8 mouse cellular contexts compared by ENCODE assay signal in genomic region chr11:120457772-120458751, GRCm38 (mm10). TPM values are rescaled to one million over a fixed set of nuclear protein-coding genes. Genes with fewer than 3 reads are reported as not detected.
A peak's percentile ranks its signal among the peaks of the same experiment; 100 is the strongest.
DNase-seq lines count a peak whose midpoint lies in the region; ATAC-seq lines count a peak whose summit lies in the region.

Gene Oxld1 (minus strand): TSS chr11:120458068.
Gene Ccdc137 (plus strand): TSS chr11:120458115.

- intact Hi-C loops in left cerebral cortex, postnatal 10 days (cut with DNase I) = no loop called here

- peak; percentile 92 for ATAC-seq in megakaryocyte progenitor cell, adult 5-6 weeks (replicated peaks; ENCODE audit: poor library complexity)

- peak; percentile 89 for DNase-seq in adrenal gland, adult 2 months
- DNase-seq in embryo, embryonic 10.5 days (ENCODE audit: low spot score) = peak; percentile 92
- peak; percentile 73 for DNase-seq in gastrocnemius, postnatal 10 days
- peak; percentile 41 for DNase-seq in hindlimb bud, embryonic 11.5 days (ENCODE audit: extremely low spot score, low read depth, low spot score)
- peak; percentile 79 to 85 for DNase-seq in left cerebral cortex, postnatal 10 days (ENCODE audit: extremely low spot score in 1 of 2, low spot score in 2 of 2)
- DNase-seq in right cerebral cortex, postnatal 25 days = peak; percentile 85
- DNase-seq in urinary bladder, postnatal 36 days (ENCODE audit: low spot score in 2 of 2) = peak; percentile 68 to 72

RNA-seq across cellular contexts. Expression of gene Oxld1, which starts in this region (rescaled TPM):
- total RNA-seq in adrenal gland, adult 2 months (2021) = 10 to 100 TPM; 25.8 to 37.1 TPM
- polyA plus RNA-seq in adrenal gland, adult 2 months (2012; rRNA removed) = 48.7 and 81.2 TPM in 2 replicates
- total RNA-seq in gastrocnemius, postnatal 10 days (2021) = 10 to 100 TPM; 21.2 to 24.1 TPM
- 10 to 100 TPM; 10.6 to 13.8 TPM for total RNA-seq in left cerebral cortex, postnatal 10 days (2021)
- total RNA-seq in megakaryocyte progenitor cell, adult 5-6 weeks (2015) = 10.4 and 10.7 TPM in 2 replicates
- 9.7 and 14.8 TPM in 2 replicates for total RNA-seq in megakaryocyte progenitor cell, adult 5-6 weeks (2017)

RNA-seq across cellular contexts. Expression of gene Ccdc137, which starts in this region (rescaled TPM):
- total RNA-seq in adrenal gland, adult 2 months (2021) = 10 to 100 TPM; 24.6 to 33.0 TPM
- 8.3 and 12.0 TPM in 2 replicates for polyA plus RNA-seq in adrenal gland, adult 2 months (2012; rRNA removed)
- 1 to 10 TPM; 5.5 to 6.8 TPM for total RNA-seq in gastrocnemius, postnatal 10 days (2021)
- total RNA-seq in left cerebral cortex, postnatal 10 days (2021) = 10 to 100 TPM; 16.8 to 20.8 TPM
- total RNA-seq in megakaryocyte progenitor cell, adult 5-6 weeks (2015) = 24.9 and 27.2 TPM in 2 replicates
- total RNA-seq in megakaryocyte progenitor cell, adult 5-6 weeks (2017) = 57.1 and 58.3 TPM in 2 replicates

Comparison
In these comparisons a context has a peak if more than half of its experiments do, and no peak if none do; other contexts are left out.
1. Peak in every context shown above with its lines: DNase-seq and ATAC-seq.
2. DNase-seq: peak in every context shown above with its lines; median percentile 92 in embryo, embryonic 10.5 days; 89 in adrenal gland, adult 2 months; 85 in right cerebral cortex, postnatal 25 days; 82 in left cerebral cortex, postnatal 10 days; 73 in gastrocnemius, postnatal 10 days; 70 in urinary bladder, postnatal 36 days; 41 in hindlimb bud, embryonic 11.5 days.